Mouse (Mus musculus) forebrain, embryonic 15.5 days (tissue): ENCODE measurements around the gene Palb2. TPM values are rescaled to one million over a fixed set of nuclear protein-coding genes. Genes with fewer than 3 reads are reported as not detected.

ENCODE experiments used
- ATAC-seq: fragments of 200-750 bp; cut with Nextera tagmentation; replicated peaks from 2 replicates; pipeline ENCODE4 v1.8.0; 2017; ENCODE audit warnings: mild to moderate bottlenecking, moderate TSS enrichment, moderate library complexity
- H3K27ac ChIP-seq: fragments of 300-500 bp; sonication (generic); replicated peaks from 2 replicates; pipeline ENCODE4 v1.5.1; 2015; ENCODE audit warnings: mild to moderate bottlenecking, inconsistent platforms
- H3K27me3 ChIP-seq: fragments of 300-500 bp; sonication (generic); 2 replicates; pipeline ENCODE4 v1.6.1; 2015; ENCODE audit warnings: inconsistent platforms
- H3K36me3 ChIP-seq: fragments of 300-500 bp; sonication (generic); 2 replicates; pipeline ENCODE4 v1.6.1; 2015; ENCODE audit warnings: mild to moderate bottlenecking, inconsistent platforms
- H3K4me1 ChIP-seq: fragments of 300-500 bp; sonication (generic); 2 replicates; pipeline ENCODE4 v1.6.1; 2015; ENCODE audit warnings: inconsistent platforms
- H3K4me2 ChIP-seq: fragments of 300-500 bp; sonication (generic); replicated peaks from 2 replicates; pipeline ENCODE4 v1.6.1; 2015; ENCODE audit warnings: mild to moderate bottlenecking, inconsistent platforms
- H3K4me3 ChIP-seq: fragments of 300-500 bp; sonication (generic); 2 replicates; pipeline ENCODE4 v1.5.1; 2015; ENCODE audit warnings: mild to moderate bottlenecking, inconsistent platforms
- H3K9ac ChIP-seq: fragments of 300-500 bp; sonication (generic); replicated peaks from 2 replicates; pipeline ENCODE4 v1.6.1; 2015; ENCODE audit warnings: mild to moderate bottlenecking, inconsistent platforms
- H3K9me3 ChIP-seq: fragments of 300-500 bp; sonication (generic); 2 replicates; pipeline ENCODE4 v1.6.1; 2016; ENCODE audit warnings: inconsistent platforms
- whole genome bisulfite sequencing: fragments of 180-500 bp; shearing (Covaris S2); methylation state at CpG from one replicate; pipeline ENCODE4 v1.1.7; 2015; ENCODE audit warnings: mixed read lengths; 5-methylcytosine and 5-hydroxymethylcytosine counted together
- polyA plus RNA-seq: library from polyadenylated mRNA; unstranded; fragments of >200 nt; fragmentation: Nextera tagmentation; extraction: Ambion mirVana; gene quantifications from 2 replicates; pipeline ENCODE4 v1.2.1, GENCODE M21; 2015

Gene Palb2
- 8.0 and 8.7 TPM in 2 replicates for polyA plus RNA-seq

- Histone ChIP-seq H3K27ac (peak within 1 kb of the TSS; percentile 73), H3K36me3 (peaks cover 34% of the 10 kb centered on the region), H3K9ac (peak within 1 kb of the TSS; percentile 88), H3K4me3 (peak within 1 kb of the TSS; percentile 89), H3K4me1 (peaks cover 23% of the 10 kb centered on the region), H3K9me3 (no peaks in the 10 kb centered on the region), H3K4me2 (peak within 1 kb of the TSS; percentile 84), H3K27me3 (no peaks in the 10 kb centered on the region)
- WGBS, result 0% methylated on average over 54 of the region's 54 CpGs
- ATAC-seq, result peak; percentile 98
These were observed at the start of gene Palb2, which contains the start of gene Dctn5 for GRCm38 (mm10) chr7:122132497-122133337. Palb2 (minus strand) TSS chr7:122132985. Dctn5 (plus strand) TSS chr7:122133041.

GRCm38 (mm10) chr7:122180720-122181119 lies 47.9 kb upstream of the Palb2 start:
- H3K27me3 ChIP-seq, result no peaks in the 10 kb centered on the region
- no peak overlapping the region for H3K9ac ChIP-seq
- no peak overlapping the region for H3K4me3 ChIP-seq
- no peaks in the 10 kb centered on the region for H3K9me3 ChIP-seq
- H3K36me3 ChIP-seq, result no peaks in the 10 kb centered on the region
- WGBS, result 92% methylated on average over 7 of the region's 7 CpGs
- no peak overlapping the region for H3K4me2 ChIP-seq
- H3K27ac ChIP-seq, result no peak overlapping the region
- no peaks in the 10 kb centered on the region for H3K4me1 ChIP-seq
- ATAC-seq, result no peak

- no peak overlapping the region for H3K9ac ChIP-seq
- ATAC-seq, result no peak
- H3K4me3 ChIP-seq, result no peak overlapping the region
- no peak overlapping the region for H3K27ac ChIP-seq
- WGBS, result 85% methylated on average over 10 of the region's 10 CpGs
- no peaks in the 10 kb centered on the region for H3K9me3 ChIP-seq
- no peaks in the 10 kb centered on the region for H3K27me3 ChIP-seq
- H3K4me1 ChIP-seq, result no peaks in the 10 kb centered on the region
- peaks cover 17% of the 10 kb centered on the region for H3K36me3 ChIP-seq
- no peak overlapping the region for H3K4me2 ChIP-seq
These were observed 38.8 kb upstream of the Palb2 start for GRCm38 (mm10) chr7:122171613-122172012.

- no peaks in the 10 kb centered on the region for H3K4me1 ChIP-seq
- 88% methylated on average over 6 of the region's 6 CpGs for WGBS
- H3K4me2 ChIP-seq, result no peak overlapping the region
- H3K27ac ChIP-seq, result no peak overlapping the region
- H3K9ac ChIP-seq, result no peak overlapping the region
- no peaks in the 10 kb centered on the region for H3K9me3 ChIP-seq
- H3K36me3 ChIP-seq, result peaks cover 26% of the 10 kb centered on the region
- H3K27me3 ChIP-seq, result no peaks in the 10 kb centered on the region
- ATAC-seq, result no peak
- H3K4me3 ChIP-seq, result no peak overlapping the region
These were observed 37.9 kb upstream of the Palb2 start for GRCm38 (mm10) chr7:122170705-122171104.

- WGBS, result 88% methylated on average over 7 of the region's 7 CpGs
- H3K4me3 ChIP-seq, result no peak overlapping the region
- no peaks in the 10 kb centered on the region for H3K9me3 ChIP-seq
- no peaks in the 10 kb centered on the region for H3K4me1 ChIP-seq
- H3K27me3 ChIP-seq, result no peaks in the 10 kb centered on the region
- H3K27ac ChIP-seq, result no peak overlapping the region
- H3K36me3 ChIP-seq, result peaks cover 35% of the 10 kb centered on the region
- ATAC-seq, result no peak
- H3K9ac ChIP-seq, result no peak overlapping the region
- H3K4me2 ChIP-seq, result no peak overlapping the region
These were observed 34.4 kb upstream of the Palb2 start for GRCm38 (mm10) chr7:122167203-122167602.

- 90% methylated on average over 8 of the region's 8 CpGs for WGBS
- Histone ChIP-seq H3K9ac (no peak overlapping the region), H3K9me3 (no peaks in the 10 kb centered on the region), H3K4me3 (no peak overlapping the region), H3K27me3 (no peaks in the 10 kb centered on the region), H3K4me2 (no peak overlapping the region), H3K4me1 (peaks cover 28% of the 10 kb centered on the region), H3K36me3 (peaks cover 27% of the 10 kb centered on the region), H3K27ac (no peak overlapping the region)
- no peak for ATAC-seq
These were observed 31.0 kb upstream of the Palb2 start for GRCm38 (mm10) chr7:122163766-122164165.

GRCm38 (mm10) chr7:122160037-122160436 lies 27.3 kb upstream of the Palb2 start:
- Histone ChIP-seq H3K9ac (peak overlapping the region; percentile 47), H3K36me3 (peaks cover 6% of the 10 kb centered on the region), H3K4me2 (peak overlapping the region; percentile 81), H3K9me3 (no peaks in the 10 kb centered on the region), H3K27ac (no peak overlapping the region), H3K4me3 (peak overlapping the region; percentile 74), H3K4me1 (peaks cover 43% of the 10 kb centered on the region), H3K27me3 (no peaks in the 10 kb centered on the region)
- ATAC-seq, result no peak
- under 1% methylated on average over 12 of the region's 12 CpGs for WGBS

- under 1% methylated on average over 63 of the region's 63 CpGs for WGBS
- H3K4me3 ChIP-seq, result peak within 1 kb of the TSS; percentile 74
- peak within 1 kb of the TSS; percentile 81 for H3K4me2 ChIP-seq
- no peaks in the 10 kb centered on the region for H3K9me3 ChIP-seq
- H3K27me3 ChIP-seq, result no peaks in the 10 kb centered on the region
- H3K27ac ChIP-seq, result peak within 1 kb of the TSS; percentile 77
- peaks cover 43% of the 10 kb centered on the region for H3K4me1 ChIP-seq
- peak within 1 kb of the TSS; percentile 53 for H3K9ac ChIP-seq
- peak; percentile 96 for ATAC-seq
- H3K36me3 ChIP-seq, result peaks cover 3% of the 10 kb centered on the region
These were observed 26.4 kb upstream of the Palb2 start, which contains the start of gene Plk1 for GRCm38 (mm10) chr7:122158915-122159902. Plk1 (plus strand) TSS chr7:122159439.

GRCm38 (mm10) chr7:122158488-122158887 lies 25.7 kb upstream of the Palb2 start:
- H3K27ac ChIP-seq, result peak overlapping the region; percentile 77
- no peak; the same call in 1 of the 2 replicates for ATAC-seq
- H3K4me1 ChIP-seq, result peaks cover 43% of the 10 kb centered on the region
- peak overlapping the region; percentile 81 for H3K4me2 ChIP-seq
- 5% methylated on average over 13 of the region's 13 CpGs for WGBS
- no peaks in the 10 kb centered on the region for H3K36me3 ChIP-seq
- peak overlapping the region; percentile 74 for H3K4me3 ChIP-seq
- H3K27me3 ChIP-seq, result no peaks in the 10 kb centered on the region
- peak overlapping the region; percentile 53 for H3K9ac ChIP-seq
- no peaks in the 10 kb centered on the region for H3K9me3 ChIP-seq

- no peak for ATAC-seq
- H3K27me3 ChIP-seq, result no peaks in the 10 kb centered on the region
- H3K4me2 ChIP-seq, result no peak overlapping the region
- no peak overlapping the region for H3K27ac ChIP-seq
- WGBS, result 87% methylated on average over 4 of the region's 4 CpGs
- H3K9ac ChIP-seq, result no peak overlapping the region
- H3K4me1 ChIP-seq, result 0 out of 2 replicates have a peak, but pooled peaks cover 2% of the 10 kb centered on the region
- no peak overlapping the region for H3K4me3 ChIP-seq
- H3K9me3 ChIP-seq, result no peaks in the 10 kb centered on the region
- H3K36me3 ChIP-seq, result peaks cover 23% of the 10 kb centered on the region
These were observed 19.7 kb upstream of the Palb2 start for GRCm38 (mm10) chr7:122152473-122152872.

GRCm38 (mm10) chr7:122140991-122141390 lies 8.2 kb upstream of the Palb2 start:
- peaks cover 89% of the 10 kb centered on the region for H3K36me3 ChIP-seq
- no peak overlapping the region for H3K9ac ChIP-seq
- ATAC-seq, result no peak
- no peak overlapping the region for H3K4me3 ChIP-seq
- no peak overlapping the region for H3K27ac ChIP-seq
- H3K4me2 ChIP-seq, result no peak overlapping the region
- H3K9me3 ChIP-seq, result no peaks in the 10 kb centered on the region
- no peaks in the 10 kb centered on the region for H3K27me3 ChIP-seq
- no peaks in the 10 kb centered on the region for H3K4me1 ChIP-seq

- 91% methylated on average over 5 of the region's 5 CpGs for WGBS
- Histone ChIP-seq H3K4me1 (peaks cover 10% of the 10 kb centered on the region), H3K4me2 (no peak overlapping the region), H3K27ac (no peak overlapping the region), H3K9ac (no peak overlapping the region), H3K27me3 (no peaks in the 10 kb centered on the region), H3K36me3 (peaks cover 76% of the 10 kb centered on the region), H3K4me3 (no peak overlapping the region), H3K9me3 (no peaks in the 10 kb centered on the region)
- no peak for ATAC-seq
These were observed 5.4 kb upstream of the Palb2 start for GRCm38 (mm10) chr7:122138190-122138589.
